Mouse (Mus musculus): ENCODE results near the gene Abcb7.
"Not testable (repeated sequence)": the region's sequence is repeated elsewhere in the genome, so short reads cannot be mapped to it uniquely, and the experiment has no call there.

The Abcb7 gene

DNA sequence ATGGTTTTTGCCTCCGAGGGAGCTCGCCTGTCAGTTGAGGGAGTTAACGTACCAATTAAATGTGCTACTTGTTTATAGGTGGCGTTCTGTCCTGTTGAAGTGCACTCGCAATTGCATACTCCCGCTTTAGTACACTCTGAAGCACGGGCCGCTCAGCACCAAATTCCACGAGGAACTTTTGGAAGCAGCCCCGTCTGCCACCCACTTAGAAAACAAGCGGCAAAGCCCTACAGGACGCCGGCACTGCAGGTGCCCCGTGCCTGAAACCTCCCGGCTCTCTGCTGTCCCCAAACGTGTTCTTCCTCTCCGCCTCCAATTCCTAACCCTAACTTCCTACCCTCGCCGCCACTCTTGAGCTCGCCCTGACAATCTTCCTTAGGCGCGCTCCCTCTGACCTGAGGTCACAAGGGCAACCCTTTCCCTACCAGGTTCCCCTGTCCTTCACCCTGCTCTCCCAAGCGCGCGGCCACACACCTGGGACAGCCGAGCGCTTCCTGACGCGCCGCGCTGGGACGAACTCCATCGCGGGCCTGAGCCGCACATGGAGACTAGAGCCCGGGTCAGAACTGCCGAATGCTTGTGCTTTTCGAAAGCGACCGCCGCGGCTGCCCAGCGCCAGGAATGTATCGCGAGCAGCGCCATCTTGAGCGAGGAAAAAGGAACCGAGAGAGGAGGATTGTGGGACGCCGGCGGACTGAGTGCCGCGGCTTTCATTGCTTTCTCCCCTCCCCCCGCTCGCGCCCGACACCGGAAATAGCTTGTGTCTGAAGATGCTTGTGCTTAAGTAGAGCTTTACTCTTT lies at the start of gene Abcb7:
Gene Abcb7 (minus strand): TSS at position 674 of the 801 bp plus-strand sequence.
- CTCF ChIA-PET, result no interaction called here

- CTCF ChIA-PET, result no interaction called here
These were observed 48.1 kb upstream of the Abcb7 start for GRCm38 (mm10) chrX:104461755-104462154.

- CTCF ChIA-PET, result no interaction called here
These were observed 38.8 kb upstream of the Abcb7 start for GRCm38 (mm10) chrX:104452433-104452832.

GRCm38 (mm10) chrX:104433456-104433855 lies 19.8 kb upstream of the Abcb7 start:
- CTCF ChIA-PET, result no interaction called here

- CTCF ChIA-PET, result no interaction called here
These were observed 14.5 kb upstream of the Abcb7 start for GRCm38 (mm10) chrX:104428108-104428507.

GRCm38 (mm10) chrX:104413995-104414394 lies 339 bp upstream of the Abcb7 start:
- CTCF ChIA-PET, result no interaction called here

DNA sequence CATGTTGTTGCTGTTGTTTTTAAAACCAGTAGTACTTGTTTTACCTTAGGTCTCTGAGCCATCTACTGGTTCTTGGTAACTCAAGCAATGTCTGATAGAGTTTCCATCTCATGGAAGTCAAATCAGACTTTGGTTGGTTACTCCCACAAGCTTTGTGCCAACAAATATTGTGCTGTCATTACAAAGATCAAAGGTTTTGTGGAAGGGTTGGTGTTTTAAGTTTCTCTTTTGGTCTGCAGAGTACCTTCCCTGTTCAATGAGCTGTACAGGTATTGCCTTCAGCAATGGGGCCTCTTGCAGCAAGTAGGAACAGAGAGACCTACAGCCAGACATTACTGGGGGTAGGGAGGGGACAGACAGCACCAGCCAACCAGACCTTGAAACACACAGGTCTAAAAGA lies 5.5 kb downstream of the Abcb7 start:
- CTCF ChIA-PET, result no interaction called here

DNA sequence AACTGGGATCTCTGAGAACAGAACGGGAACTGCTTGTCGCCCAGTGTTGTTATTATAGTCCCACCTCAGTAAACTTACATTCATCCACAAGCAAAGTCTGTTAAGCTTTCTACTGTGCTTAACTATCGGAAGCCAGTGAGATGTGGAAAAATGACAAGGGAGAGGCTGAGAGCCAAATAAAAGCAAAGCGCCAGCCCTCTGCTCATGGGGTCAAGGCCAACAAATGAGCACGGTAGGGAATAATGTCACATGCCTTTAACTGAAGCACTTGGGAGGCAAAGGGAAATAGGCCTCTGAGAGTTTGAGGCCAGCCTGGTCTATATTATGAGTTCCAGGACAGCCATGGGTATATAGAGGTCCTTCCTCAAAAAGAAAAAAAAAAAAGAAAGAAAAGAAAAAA lies 11.2 kb downstream of the Abcb7 start:
- CTCF ChIA-PET, result no interaction called here

DNA sequence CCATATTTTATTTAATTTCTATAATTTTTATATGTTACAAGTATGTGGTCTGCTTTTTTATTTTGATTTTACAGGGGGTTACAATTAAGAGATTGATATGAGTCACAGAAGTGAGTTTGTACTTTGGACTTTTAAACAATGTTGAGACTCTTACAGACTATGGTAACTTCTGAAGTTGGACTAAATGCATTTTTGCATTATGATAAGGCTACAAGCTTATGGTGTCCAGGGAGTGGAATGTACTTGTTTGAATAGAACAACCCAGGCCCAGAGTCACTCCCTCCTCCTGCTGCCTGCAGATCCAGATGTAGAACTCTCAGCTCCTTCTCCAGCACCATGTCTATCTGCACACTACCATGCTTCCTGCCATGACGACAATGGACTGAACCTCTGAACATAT lies 12.5 kb downstream of the Abcb7 start:
- CTCF ChIA-PET, result no interaction called here

GRCm38 (mm10) chrX:104397526-104397925 lies 16.1 kb downstream of the Abcb7 start:
- CTCF ChIA-PET, result no interaction called here

DNA sequence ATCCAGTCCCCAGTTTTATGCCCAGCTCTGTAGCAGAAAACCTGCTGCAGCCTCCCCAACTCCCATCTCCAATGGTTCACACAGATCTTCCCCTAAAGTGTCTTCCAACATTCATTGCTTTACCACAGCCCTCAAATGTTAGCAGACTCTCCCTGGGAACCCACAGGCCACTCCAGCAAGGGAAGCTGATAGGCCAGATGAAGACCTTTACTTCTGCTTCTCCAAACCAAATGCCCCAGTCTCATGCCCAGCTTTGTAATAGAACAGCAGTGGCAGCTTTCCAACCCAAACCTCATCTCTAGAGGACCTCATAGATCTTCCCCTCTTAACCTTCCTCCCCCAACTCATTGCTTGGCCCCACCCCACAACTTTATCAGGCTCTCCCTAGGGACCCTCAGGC lies 54.0 kb downstream of the Abcb7 start:
- CTCF ChIA-PET, result no interaction called here

DNA sequence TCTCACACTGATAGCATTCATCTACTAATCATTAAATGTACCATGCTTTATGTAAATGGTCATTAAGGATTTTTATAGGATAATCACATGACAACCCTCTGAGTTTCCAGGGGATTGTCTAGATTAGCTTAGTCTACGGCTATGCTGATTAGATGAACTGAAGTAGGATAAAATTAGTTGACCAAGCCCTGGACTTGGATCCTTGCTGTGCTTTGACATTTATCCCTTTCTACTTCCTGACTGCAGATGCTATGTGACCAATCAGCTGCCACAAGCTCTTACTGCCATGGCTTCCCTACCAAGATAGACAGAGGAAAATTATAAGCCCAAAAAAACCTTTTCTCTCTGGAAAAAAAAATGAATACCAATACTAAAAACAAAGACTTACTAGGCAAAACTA lies 57.8 kb downstream of the Abcb7 start:
- CTCF ChIA-PET, result no interaction called here

DNA sequence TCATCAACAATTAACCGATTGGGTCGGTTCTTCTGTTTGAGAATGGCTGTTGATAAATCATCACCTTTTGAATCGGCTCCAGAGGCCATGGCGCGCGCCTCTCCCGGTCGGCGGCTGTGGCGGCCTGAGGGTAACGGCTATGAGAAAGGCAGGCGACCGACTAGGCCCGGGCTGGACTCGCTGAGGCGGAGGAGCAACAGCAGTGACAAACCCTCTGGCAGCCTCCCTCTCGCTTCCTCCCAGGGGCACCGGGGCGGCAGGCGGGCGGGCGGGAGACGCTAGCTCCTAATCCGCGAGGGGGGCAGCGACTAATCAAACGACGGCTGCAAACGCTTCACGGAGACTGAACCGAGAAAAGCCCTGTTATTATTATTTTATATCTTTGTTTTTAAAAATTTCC lies 65.5 kb downstream of the Abcb7 start:
- CTCF ChIA-PET, result not testable (repeated sequence)

GRCm38 (mm10) chrX:104291721-104292120 lies 121.9 kb downstream of the Abcb7 start:
- CTCF ChIA-PET, result no interaction called here

GRCm38 (mm10) chrX:104279828-104280227 lies 133.8 kb downstream of the Abcb7 start:
- CTCF ChIA-PET, result no interaction called here

GRCm38 (mm10) chrX:104264371-104264770 lies 149.3 kb downstream of the Abcb7 start:
- CTCF ChIA-PET, result no interaction called here

DNA sequence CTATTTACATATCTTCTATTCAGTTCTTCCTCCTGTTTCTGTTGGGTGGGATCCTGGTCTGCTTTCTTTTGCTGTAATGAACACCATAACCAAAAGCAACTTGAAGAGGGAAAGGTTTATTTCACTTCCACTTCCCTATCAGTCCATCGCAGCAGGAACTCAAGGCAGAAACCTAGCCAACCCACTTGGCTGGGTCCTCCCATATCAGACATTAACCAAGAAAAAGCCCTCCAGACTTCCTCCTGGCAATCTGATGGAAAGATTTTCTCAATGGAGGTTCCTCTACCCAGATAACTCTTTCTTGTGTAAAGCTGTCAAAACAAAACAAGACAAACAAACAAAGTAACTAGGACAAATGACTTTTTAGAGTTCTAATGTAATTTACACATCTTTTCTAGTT lies 151.2 kb downstream of the Abcb7 start:
- CTCF ChIA-PET, result no interaction called here

GRCm38 (mm10) chrX:104256561-104256960 lies 157.1 kb downstream of the Abcb7 start:
- CTCF ChIA-PET, result no interaction called here

Measured in spleen, embryonic (tissue).